Mouse (Mus musculus) heart, embryonic 14.5 days (tissue): ENCODE data around the gene Gm14085. TPM values are rescaled to one million over a fixed set of nuclear protein-coding genes. Genes with fewer than 3 reads are reported as not detected.

Source experiments
- ATAC-seq: fragments of 200-750 bp; cut with Nextera tagmentation; 2 replicates; pipeline ENCODE4 v1.8.0; 2017; ENCODE audit warnings: low read depth, moderate TSS enrichment; ENCODE audit not compliant: insufficient number of reproducible peaks, insufficient read depth, low FRiP score
- H3K27ac ChIP-seq, 2 experiments: fragments of 200-500 bp in 1 of 2; fragments of 300-500 bp in 1 of 2; sonication (generic) in 1 of 2; replicated peaks in 1 of 2; 2 replicates each; pipeline ENCODE4 v1.5.1; 2012 to 2014; ENCODE audit warnings: low read depth in 2 of 2, low read length in 2 of 2, control low read depth in 1 of 2, mild to moderate bottlenecking in 1 of 2, mixed read lengths in 1 of 2; ENCODE audit not compliant: control insufficient read depth in 1 of 2, insufficient read depth in 1 of 2
- H3K27me3 ChIP-seq: fragments of 300-500 bp; sonication (generic); 2 replicates; pipeline ENCODE4 v1.6.1; 2014; ENCODE audit warnings: mild to moderate bottlenecking, low read length, control low read depth; ENCODE audit not compliant: control insufficient read depth, insufficient read depth
- H3K36me3 ChIP-seq: fragments of 300-500 bp; sonication (generic); 2 replicates; pipeline ENCODE4 v1.6.1; 2014; ENCODE audit warnings: mild to moderate bottlenecking, control low read depth, low read length, mixed read lengths; ENCODE audit not compliant: control insufficient read depth, insufficient read depth
- H3K4me1 ChIP-seq, 2 experiments: fragments of 200-500 bp in 1 of 2; fragments of 300-500 bp in 1 of 2; sonication (generic) in 1 of 2; 2 replicates each; pipeline ENCODE4 v1.6.1; 2012 to 2014; ENCODE audit warnings: low read length in 2 of 2, control low read depth in 1 of 2, mixed read lengths in 1 of 2; ENCODE audit not compliant: control insufficient read depth in 2 of 2, insufficient read depth in 2 of 2
- H3K4me2 ChIP-seq: fragments of 300-500 bp; sonication (generic); 2 replicates; pipeline ENCODE4 v1.6.1; 2014; ENCODE audit warnings: mild to moderate bottlenecking, low read length
- H3K4me3 ChIP-seq, 2 experiments: fragments of 200-500 bp in 1 of 2; fragments of 300-500 bp in 1 of 2; sonication (generic) in 1 of 2; 2 replicates each; pipeline ENCODE4 v1.5.1; 2012 to 2014; ENCODE audit warnings: low read length in 2 of 2, mild to moderate bottlenecking in 2 of 2, control low read depth in 1 of 2, low read depth in 1 of 2, moderate library complexity in 1 of 2; ENCODE audit not compliant: control insufficient read depth in 1 of 2, insufficient read depth in 1 of 2
- H3K9ac ChIP-seq: fragments of 300-500 bp; sonication (generic); 2 replicates; pipeline ENCODE4 v1.6.1; 2014; ENCODE audit warnings: mild to moderate bottlenecking, low read length
- H3K9me3 ChIP-seq: fragments of 300-500 bp; sonication (generic); 2 replicates; pipeline ENCODE4 v1.6.1; 2016; ENCODE audit warnings: low read length, control low read depth; ENCODE audit not compliant: control insufficient read depth
- WGBS: fragments of 180-500 bp; shearing (Covaris S2); extraction: QIAGEN DNeasy Blood & Tissue Kit; methylation state at CpG from one replicate; pipeline ENCODE4 v1.1.7; 2014; 5-methylcytosine and 5-hydroxymethylcytosine counted together
- polyA plus RNA-seq: library from polyadenylated mRNA; unstranded; fragments of >200 nt; fragmentation: Nextera tagmentation; extraction: Ambion mirVana; gene quantifications from 2 replicates; pipeline ENCODE4 v1.2.1, GENCODE M21; 2014

Gm14085 gene
- polyA plus RNA-seq, 1 experiment from 2014 or later: not detected

GRCm38 (mm10) chr2:122531290-122531689 lies 46.5 kb downstream of the Gm14085 start:
- no peaks in the 10 kb centered on the region for H3K36me3 ChIP-seq
- H3K4me2 ChIP-seq: no peak overlapping the region
- H3K9me3 ChIP-seq: no peaks in the 10 kb centered on the region
- WGBS: 80% methylated on average over 7 of the region's 7 CpGs
- H3K27ac ChIP-seq: no peak overlapping the region
- no peaks in the 10 kb centered on the region for H3K4me1 ChIP-seq
- no peaks in the 10 kb centered on the region for H3K27me3 ChIP-seq
- H3K4me3 ChIP-seq: no peak overlapping the region
- ATAC-seq: no peak
- H3K9ac ChIP-seq: no peak overlapping the region

GRCm38 (mm10) chr2:122531726-122532125 lies 47.0 kb downstream of the Gm14085 start:
- H3K27ac ChIP-seq: no peak overlapping the region
- H3K4me1 ChIP-seq: no peaks in the 10 kb centered on the region
- H3K4me2 ChIP-seq: no peak overlapping the region
- no peak overlapping the region for H3K4me3 ChIP-seq
- 83% methylated on average over 2 of the region's 2 CpGs for WGBS
- no peaks in the 10 kb centered on the region for H3K36me3 ChIP-seq
- H3K27me3 ChIP-seq: no peaks in the 10 kb centered on the region
- H3K9me3 ChIP-seq: no peaks in the 10 kb centered on the region
- ATAC-seq: no peak
- no peak overlapping the region for H3K9ac ChIP-seq

- 67% methylated on average over 2 of the region's 2 CpGs for WGBS
- Histone ChIP-seq H3K9ac (no peak overlapping the region), H3K9me3 (no peaks in the 10 kb centered on the region), H3K4me2 (no peak overlapping the region), H3K27ac (no peak overlapping the region), H3K36me3 (no peaks in the 10 kb centered on the region), H3K4me3 (no peak overlapping the region), H3K27me3 (no peaks in the 10 kb centered on the region), H3K4me1 (no peaks in the 10 kb centered on the region)
- no peak for ATAC-seq
Measured at GRCm38 (mm10) chr2:122532136-122532801, 47.5 kb downstream of the Gm14085 start.

- Histone ChIP-seq H3K4me2 (no peak overlapping the region), H3K4me1 (no peaks in the 10 kb centered on the region), H3K27me3 (no peaks in the 10 kb centered on the region), H3K4me3 (no peak overlapping the region), H3K9me3 (no peaks in the 10 kb centered on the region), H3K36me3 (no peaks in the 10 kb centered on the region), H3K9ac (no peak overlapping the region), H3K27ac (no peak overlapping the region)
- ATAC-seq: no peak
- WGBS: 64% methylated on average over 2 of the region's 2 CpGs
Measured at GRCm38 (mm10) chr2:122532802-122533186, 48.1 kb downstream of the Gm14085 start.

GRCm38 (mm10) chr2:122533378-122533777 lies 48.6 kb downstream of the Gm14085 start:
- no peak for ATAC-seq
- H3K9me3 ChIP-seq: no peaks in the 10 kb centered on the region
- H3K36me3 ChIP-seq: no peaks in the 10 kb centered on the region
- H3K4me3 ChIP-seq: no peak overlapping the region
- no peaks in the 10 kb centered on the region for H3K27me3 ChIP-seq
- no peak overlapping the region for H3K4me2 ChIP-seq
- H3K4me1 ChIP-seq: no peaks in the 10 kb centered on the region
- H3K9ac ChIP-seq: no peak overlapping the region
- H3K27ac ChIP-seq: no peak overlapping the region
- 64% methylated on average over 2 of the region's 2 CpGs for WGBS

- Histone ChIP-seq H3K4me3 (no peak overlapping the region), H3K4me2 (no peak overlapping the region), H3K4me1 (no peaks in the 10 kb centered on the region), H3K9ac (no peak overlapping the region), H3K27ac (no peak overlapping the region), H3K36me3 (no peaks in the 10 kb centered on the region), H3K9me3 (no peaks in the 10 kb centered on the region), H3K27me3 (no peaks in the 10 kb centered on the region)
- WGBS: 60% methylated on average over 2 of the region's 2 CpGs
- no peak for ATAC-seq
Measured at GRCm38 (mm10) chr2:122534671-122535070, 49.9 kb downstream of the Gm14085 start.

GRCm38 (mm10) chr2:122558317-122558716 lies 73.6 kb downstream of the Gm14085 start:
- Histone ChIP-seq H3K4me1 (no peaks in the 10 kb centered on the region), H3K9me3 (no peaks in the 10 kb centered on the region), H3K9ac (no peak overlapping the region), H3K4me3 (no peak overlapping the region), H3K4me2 (no peak overlapping the region), H3K36me3 (no peaks in the 10 kb centered on the region), H3K27me3 (no peaks in the 10 kb centered on the region), H3K27ac (no peak overlapping the region)
- WGBS: 35% methylated on average over 2 of the region's 2 CpGs
- no peak for ATAC-seq

- no peaks in the 10 kb centered on the region for H3K36me3 ChIP-seq
- H3K4me1 ChIP-seq: no peaks in the 10 kb centered on the region
- ATAC-seq: no peak
- 82% methylated on average over 5 of the region's 5 CpGs for WGBS
- no peaks in the 10 kb centered on the region for H3K27me3 ChIP-seq
- H3K4me2 ChIP-seq: no peak overlapping the region
- H3K9ac ChIP-seq: no peak overlapping the region
- no peak overlapping the region for H3K4me3 ChIP-seq
- H3K9me3 ChIP-seq: no peaks in the 10 kb centered on the region
- no peak overlapping the region for H3K27ac ChIP-seq
Measured at GRCm38 (mm10) chr2:122561221-122561620, 76.5 kb downstream of the Gm14085 start.
